Mouse (Mus musculus) embryonic facial prominence, embryonic 12.5 days (tissue): Measurements from ENCODE around the gene Rcc2. TPM values are rescaled to one million over a fixed set of nuclear protein-coding genes. Genes with fewer than 3 reads are reported as not detected.

Experiments
- ATAC-seq: fragments of 200-750 bp; cut with Nextera tagmentation; 2 replicates; pipeline ENCODE4 v1.8.0; 2017; ENCODE audit not compliant: insufficient number of reproducible peaks, insufficient read depth, low FRiP score, low TSS enrichment
- H3K27ac ChIP-seq: fragments of 300-500 bp; sonication (generic); 2 replicates; pipeline ENCODE4 v1.5.1; 2016; ENCODE audit warnings: mild to moderate bottlenecking
- H3K27me3 ChIP-seq: fragments of 300-500 bp; sonication (generic); 2 replicates; pipeline ENCODE4 v1.6.1; 2016; ENCODE audit warnings: mild to moderate bottlenecking, moderate library complexity
- H3K36me3 ChIP-seq: fragments of 300-500 bp; sonication (generic); 2 replicates; pipeline ENCODE4 v1.6.1; 2016; ENCODE audit warnings: mild to moderate bottlenecking
- H3K4me1 ChIP-seq: fragments of 300-500 bp; sonication (generic); 2 replicates; pipeline ENCODE4 v1.6.1; 2016
- H3K4me2 ChIP-seq: fragments of 300-500 bp; sonication (generic); replicated peaks from 2 replicates; pipeline ENCODE4 v1.6.1; 2016; ENCODE audit warnings: mild to moderate bottlenecking, moderate library complexity
- H3K4me3 ChIP-seq: fragments of 300-500 bp; sonication (generic); 2 replicates; pipeline ENCODE4 v1.5.1; 2016; ENCODE audit warnings: mild to moderate bottlenecking
- H3K9ac ChIP-seq: fragments of 300-500 bp; sonication (generic); 2 replicates; pipeline ENCODE4 v1.6.1; 2016; ENCODE audit warnings: mild to moderate bottlenecking, moderate library complexity
- H3K9me3 ChIP-seq: fragments of 300-500 bp; sonication (generic); 2 replicates; pipeline ENCODE4 v1.6.1; 2016; ENCODE audit warnings: mild to moderate bottlenecking, moderate library complexity
- WGBS: fragments of 180-500 bp; shearing (Covaris S2); methylation state at CpG from one replicate; pipeline ENCODE4 v1.1.7; 2016; 5-methylcytosine and 5-hydroxymethylcytosine counted together
- polyA plus RNA-seq: library from polyadenylated mRNA; unstranded; fragments of >200 nt; fragmentation: Nextera tagmentation; extraction: Ambion mirVana; gene quantifications from 2 replicates; pipeline ENCODE4 v1.2.1, GENCODE M21; 2016

The Rcc2 gene
- polyA plus RNA-seq, 1 experiment from 2014 or later = 95.5 TPM

- WGBS = 2% methylated on average over 55 of the region's 68 CpGs
- peaks cover 37% of the 10 kb centered on the region for H3K36me3 ChIP-seq
- H3K27ac ChIP-seq = peak overlapping the region; percentile 100
- H3K4me1 ChIP-seq = peaks cover 46% of the 10 kb centered on the region
- peak overlapping the region; percentile 97 for H3K9ac ChIP-seq
- peak overlapping the region; percentile 75 for H3K4me2 ChIP-seq
- no peaks in the 10 kb centered on the region for H3K9me3 ChIP-seq
- H3K27me3 ChIP-seq = peaks cover 16% of the 10 kb centered on the region; the same call in 1 of the 2 replicates
- peak overlapping the region; percentile 88 for H3K4me3 ChIP-seq
- peak; percentile 58 for ATAC-seq
These were observed 2.4 kb downstream of the Rcc2 start for GRCm38 (mm10) chr4:140702611-140703327.

GRCm38 (mm10) chr4:140703636-140704035 lies 3.3 kb downstream of the Rcc2 start:
- peaks cover 8% of the 10 kb centered on the region; the same call in 1 of the 2 replicates for H3K27me3 ChIP-seq
- WGBS = 3% methylated on average over 8 of the region's 8 CpGs
- peaks cover 46% of the 10 kb centered on the region for H3K36me3 ChIP-seq
- peaks cover 46% of the 10 kb centered on the region for H3K4me1 ChIP-seq
- H3K9ac ChIP-seq = peak overlapping the region; percentile 97
- peak overlapping the region; percentile 88 for H3K4me3 ChIP-seq
- no peaks in the 10 kb centered on the region for H3K9me3 ChIP-seq
- ATAC-seq = peak; percentile 16; the same call in 1 of the 2 replicates
- H3K27ac ChIP-seq = peak overlapping the region; percentile 100
- peak overlapping the region; percentile 75 for H3K4me2 ChIP-seq

GRCm38 (mm10) chr4:140704166-140704565 lies 3.8 kb downstream of the Rcc2 start:
- Histone ChIP-seq H3K4me3 (peak overlapping the region; percentile 88), H3K27me3 (peaks cover 3% of the 10 kb centered on the region; the same call in 1 of the 2 replicates), H3K9ac (peak overlapping the region; percentile 97), H3K27ac (peak overlapping the region; percentile 100; the same call in 1 of the 2 replicates), H3K36me3 (peaks cover 51% of the 10 kb centered on the region), H3K4me2 (peak overlapping the region; percentile 75), H3K4me1 (peaks cover 46% of the 10 kb centered on the region), H3K9me3 (no peaks in the 10 kb centered on the region)
- no peak for ATAC-seq
- 33% methylated on average over 4 of the region's 4 CpGs for WGBS

DNA sequence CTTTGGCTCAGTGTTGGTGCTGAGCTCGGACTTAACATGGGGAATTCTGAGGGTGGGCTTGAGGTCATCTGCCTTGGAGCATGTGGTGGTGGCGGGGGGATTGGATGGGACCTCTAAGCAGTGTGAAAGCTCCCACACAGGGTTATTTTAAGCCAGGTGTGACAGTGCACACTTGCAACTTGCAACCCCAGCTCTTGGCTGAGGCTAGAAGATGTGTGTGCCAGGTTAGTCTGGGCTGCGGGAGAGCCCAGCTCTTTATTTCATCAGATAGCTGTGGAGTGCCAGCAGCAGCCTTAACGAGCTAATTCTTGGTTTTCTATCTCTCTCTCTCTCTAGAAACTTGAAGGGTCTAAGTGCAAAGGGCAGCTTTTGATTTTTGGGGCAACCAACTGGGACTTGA lies 7.3 kb downstream of the Rcc2 start:
- Histone ChIP-seq H3K9me3 (no peaks in the 10 kb centered on the region), H3K4me2 (no peak overlapping the region), H3K9ac (no peak overlapping the region), H3K27ac (no peak overlapping the region), H3K27me3 (no peaks in the 10 kb centered on the region), H3K4me3 (no peak overlapping the region), H3K4me1 (peaks cover 32% of the 10 kb centered on the region), H3K36me3 (peaks cover 84% of the 10 kb centered on the region)
- 81% methylated on average over 4 of the region's 4 CpGs for WGBS
- ATAC-seq = no peak

DNA sequence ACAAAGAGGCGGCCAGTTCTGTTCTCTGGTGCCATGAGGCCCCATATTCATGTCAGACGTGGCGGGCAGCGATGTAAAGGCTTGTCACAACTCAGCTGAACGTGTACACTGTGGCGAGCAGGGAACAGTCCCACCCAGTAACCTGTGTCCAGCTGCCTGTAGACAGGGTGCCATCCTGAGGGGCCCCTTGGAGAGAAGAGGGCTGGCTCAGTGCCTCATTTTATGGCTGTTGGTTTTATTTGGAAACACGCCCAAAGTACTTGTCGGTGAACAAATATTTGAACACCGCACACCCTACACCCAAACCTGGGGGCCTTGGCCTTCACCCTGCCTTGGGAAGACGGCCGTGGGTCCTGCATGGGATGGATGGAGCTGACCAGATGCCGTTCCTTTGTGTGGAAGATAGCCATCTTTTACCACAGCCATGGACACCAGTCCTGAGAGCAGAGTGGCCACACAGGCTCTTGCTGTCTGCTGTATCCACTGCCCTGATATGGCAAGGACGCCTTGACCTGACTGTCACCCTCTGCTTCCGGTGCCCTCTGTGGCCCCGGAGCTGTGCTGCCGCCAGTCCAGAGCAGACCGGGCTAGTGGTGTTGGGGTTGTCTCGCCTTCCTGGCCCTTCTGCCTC lies 8.1 kb downstream of the Rcc2 start:
- Histone ChIP-seq H3K4me3 (no peak overlapping the region), H3K36me3 (peaks cover 92% of the 10 kb centered on the region), H3K9ac (no peak overlapping the region), H3K9me3 (no peaks in the 10 kb centered on the region), H3K4me1 (peaks cover 31% of the 10 kb centered on the region), H3K4me2 (no peak overlapping the region), H3K27ac (no peak overlapping the region), H3K27me3 (no peaks in the 10 kb centered on the region)
- 88% methylated on average over 18 of the region's 18 CpGs for WGBS
- no peak for ATAC-seq

- Histone ChIP-seq H3K27me3 (no peaks in the 10 kb centered on the region), H3K9ac (no peak overlapping the region), H3K4me3 (no peak overlapping the region), H3K9me3 (no peaks in the 10 kb centered on the region), H3K27ac (no peak overlapping the region), H3K4me1 (peaks cover 26% of the 10 kb centered on the region), H3K4me2 (no peak overlapping the region), H3K36me3 (peaks cover 95% of the 10 kb centered on the region)
- ATAC-seq = no peak
- WGBS = 87% methylated on average over 7 of the region's 7 CpGs
These were observed 8.8 kb downstream of the Rcc2 start for GRCm38 (mm10) chr4:140709111-140709510.

- ATAC-seq = no peak
- Histone ChIP-seq H3K4me3 (no peak overlapping the region), H3K27me3 (no peaks in the 10 kb centered on the region), H3K4me2 (no peak overlapping the region), H3K4me1 (peaks cover 23% of the 10 kb centered on the region), H3K9ac (no peak overlapping the region), H3K9me3 (no peaks in the 10 kb centered on the region), H3K27ac (0 out of 2 replicates have a peak overlapping the region, but pooled peaks have one; percentile 17), H3K36me3 (peaks cover 97% of the 10 kb centered on the region)
- 86% methylated on average over 10 of the region's 10 CpGs for WGBS
These were observed 9.3 kb downstream of the Rcc2 start for GRCm38 (mm10) chr4:140709617-140710016.

DNA sequence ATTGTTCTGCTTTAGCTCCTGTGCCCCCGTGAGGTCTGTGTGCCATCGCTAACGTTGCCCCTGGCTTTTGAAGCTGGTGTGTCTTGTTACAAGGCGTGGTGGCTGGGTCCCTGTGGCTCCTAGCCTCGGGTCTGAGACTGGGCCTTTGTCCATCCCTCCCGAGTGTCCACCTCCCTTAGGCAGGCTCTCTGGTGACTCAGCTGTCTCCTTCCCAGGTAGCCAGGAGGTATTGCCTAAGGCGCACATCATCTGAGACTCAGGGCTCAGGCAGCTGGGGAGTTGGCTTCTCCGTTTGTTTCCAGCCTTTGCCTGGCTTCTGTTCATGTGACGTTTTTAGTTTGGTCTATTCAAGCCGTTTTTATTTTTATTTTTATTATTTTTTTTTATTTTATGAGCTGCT lies 10.4 kb downstream of the Rcc2 start:
- Histone ChIP-seq H3K27ac (no peak overlapping the region), H3K9ac (no peak overlapping the region), H3K4me3 (no peak overlapping the region), H3K36me3 (peaks cover 95% of the 10 kb centered on the region), H3K4me1 (peaks cover 12% of the 10 kb centered on the region; the same call in 1 of the 2 replicates), H3K27me3 (no peaks in the 10 kb centered on the region), H3K9me3 (no peaks in the 10 kb centered on the region), H3K4me2 (no peak overlapping the region)
- 83% methylated on average over 10 of the region's 10 CpGs for WGBS
- ATAC-seq = no peak

DNA sequence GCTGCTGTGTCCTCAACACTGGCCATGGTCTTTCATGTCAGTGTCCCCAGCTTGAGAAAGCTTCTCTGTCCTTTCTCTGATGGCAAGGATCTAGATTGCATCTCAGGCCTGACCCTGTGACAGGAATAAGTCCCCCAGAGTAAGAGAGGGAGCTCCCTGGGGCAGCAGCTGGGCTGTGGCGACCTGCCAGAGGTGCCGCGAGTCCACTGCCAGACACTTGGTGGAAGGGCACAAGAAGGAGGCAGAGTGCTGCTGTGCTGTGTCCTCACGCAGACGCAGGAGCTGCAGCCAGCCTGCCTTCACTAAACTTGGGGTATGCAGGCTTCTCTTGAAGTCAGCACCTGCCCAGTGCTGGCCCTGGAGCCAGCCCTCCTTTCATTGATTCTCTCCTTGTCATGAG lies 11.0 kb downstream of the Rcc2 start:
- peaks cover 12% of the 10 kb centered on the region; the same call in 1 of the 2 replicates for H3K4me1 ChIP-seq
- no peaks in the 10 kb centered on the region for H3K27me3 ChIP-seq
- 86% methylated on average over 5 of the region's 5 CpGs for WGBS
- no peak overlapping the region for H3K9ac ChIP-seq
- no peaks in the 10 kb centered on the region for H3K9me3 ChIP-seq
- H3K4me3 ChIP-seq = no peak overlapping the region
- H3K27ac ChIP-seq = no peak overlapping the region
- H3K36me3 ChIP-seq = peaks cover 95% of the 10 kb centered on the region
- ATAC-seq = no peak
- no peak overlapping the region for H3K4me2 ChIP-seq

DNA sequence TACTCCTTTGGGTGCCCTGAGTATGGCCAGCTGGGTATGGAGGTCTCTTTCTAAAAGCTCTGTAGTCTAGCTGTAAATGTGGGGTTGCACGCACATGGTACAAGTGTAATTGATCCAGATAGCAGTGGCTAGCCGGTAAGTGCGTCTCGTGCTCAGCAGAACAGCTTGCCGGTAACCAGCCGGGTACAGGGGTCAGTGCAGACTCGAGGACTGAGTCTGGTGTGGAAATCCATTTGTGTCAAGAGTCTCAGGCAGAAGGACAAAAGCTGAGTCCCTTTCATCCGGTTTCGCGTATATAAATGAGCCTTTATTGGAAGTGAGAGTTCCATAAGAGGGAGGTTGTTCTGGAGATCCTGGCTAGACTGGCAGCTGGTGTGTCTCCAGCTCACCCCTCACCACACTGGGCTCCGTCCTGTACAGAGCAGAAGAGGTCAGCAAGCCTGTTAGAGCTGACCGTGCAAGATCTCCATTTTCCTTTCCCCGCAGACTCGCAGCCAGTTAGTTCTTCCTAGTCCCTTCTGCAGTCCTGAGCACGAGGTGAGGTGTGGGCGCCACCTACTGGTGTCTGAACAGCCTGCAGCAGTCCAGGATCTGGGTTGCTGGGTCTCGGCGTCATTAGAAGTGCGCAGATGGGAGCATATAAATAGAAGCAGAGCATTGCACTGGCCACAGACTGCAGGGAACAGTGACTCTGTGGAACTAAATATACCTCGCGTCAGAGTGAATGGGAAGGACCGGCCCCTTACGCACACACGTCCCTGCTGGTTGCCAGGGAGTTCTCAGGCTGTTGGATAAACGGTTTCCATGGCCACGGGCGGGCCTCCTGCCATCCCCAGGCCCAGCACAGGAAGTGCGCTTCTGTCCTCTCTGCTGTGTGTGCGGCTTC lies 13.4 kb downstream of the Rcc2 start:
- Histone ChIP-seq H3K4me3 (no peak overlapping the region), H3K4me1 (peaks cover 6% of the 10 kb centered on the region; the same call in 1 of the 2 replicates), H3K27ac (0 out of 2 replicates have a peak overlapping the region, but pooled peaks have one; percentile 23), H3K9ac (no peak overlapping the region), H3K9me3 (no peaks in the 10 kb centered on the region), H3K36me3 (peaks cover 94% of the 10 kb centered on the region), H3K27me3 (no peaks in the 10 kb centered on the region), H3K4me2 (no peak overlapping the region)
- no peak for ATAC-seq
- WGBS = 63% methylated on average over 29 of the region's 29 CpGs

GRCm38 (mm10) chr4:140714586-140714985 lies 14.2 kb downstream of the Rcc2 start:
- Histone ChIP-seq H3K27me3 (no peaks in the 10 kb centered on the region), H3K36me3 (peaks cover 94% of the 10 kb centered on the region), H3K4me1 (peaks cover 6% of the 10 kb centered on the region; the same call in 1 of the 2 replicates), H3K9me3 (no peaks in the 10 kb centered on the region), H3K27ac (no peak overlapping the region), H3K4me2 (no peak overlapping the region), H3K9ac (no peak overlapping the region), H3K4me3 (no peak overlapping the region)
- no peak for ATAC-seq
- 90% methylated on average over 5 of the region's 5 CpGs for WGBS
